Mouse (Mus musculus) heart, embryonic 12.5 days (tissue): ENCODE measurements at regions not wholly inside any gene's neighbourhood (a gene's known extent, or its start where the extent isn't known, plus 50 kb on each side); places are given as distances from the start of the nearest gene placed in this dataset.

Source experiments
- ATAC-seq: fragments of 200-750 bp; cut with Nextera tagmentation; 2 replicates; pipeline ENCODE4 v1.8.0; 2017; ENCODE audit warnings: moderate TSS enrichment, moderate library complexity; ENCODE audit not compliant: insufficient number of reproducible peaks, low FRiP score
- H3K27ac ChIP-seq: fragments of 300-500 bp; sonication (generic); 2 replicates; pipeline ENCODE4 v1.5.1; 2016; ENCODE audit warnings: mild to moderate bottlenecking, moderate library complexity; ENCODE audit not compliant: poor library complexity, severe bottlenecking
- H3K27me3 ChIP-seq: fragments of 300-500 bp; sonication (generic); replicated peaks from 2 replicates; pipeline ENCODE4 v1.6.1; 2016; ENCODE audit warnings: mild to moderate bottlenecking, moderate library complexity
- H3K36me3 ChIP-seq: fragments of 300-500 bp; sonication (generic); 2 replicates; pipeline ENCODE4 v1.6.1; 2016; ENCODE audit warnings: mild to moderate bottlenecking, moderate library complexity
- H3K4me1 ChIP-seq: fragments of 300-500 bp; sonication (generic); replicated peaks from 2 replicates; pipeline ENCODE4 v1.6.1; 2016; ENCODE audit warnings: mild to moderate bottlenecking
- H3K4me2 ChIP-seq: fragments of 300-500 bp; sonication (generic); 2 replicates; pipeline ENCODE4 v1.6.1; 2016; ENCODE audit warnings: mild to moderate bottlenecking, moderate library complexity
- H3K4me3 ChIP-seq: fragments of 300-500 bp; sonication (generic); 2 replicates; pipeline ENCODE4 v1.5.1; 2016; ENCODE audit warnings: mild to moderate bottlenecking
- H3K9ac ChIP-seq: fragments of 300-500 bp; sonication (generic); 2 replicates; pipeline ENCODE4 v1.6.1; 2016; ENCODE audit warnings: mild to moderate bottlenecking, moderate library complexity
- H3K9me3 ChIP-seq: fragments of 300-500 bp; sonication (generic); replicated peaks from 2 replicates; pipeline ENCODE4 v1.6.1; 2016; ENCODE audit warnings: mild to moderate bottlenecking, moderate library complexity
- WGBS: fragments of 180-500 bp; shearing (Covaris S2); methylation state at CpG from one replicate; pipeline ENCODE4 v1.1.7; 2016; 5-methylcytosine and 5-hydroxymethylcytosine counted together

DNA sequence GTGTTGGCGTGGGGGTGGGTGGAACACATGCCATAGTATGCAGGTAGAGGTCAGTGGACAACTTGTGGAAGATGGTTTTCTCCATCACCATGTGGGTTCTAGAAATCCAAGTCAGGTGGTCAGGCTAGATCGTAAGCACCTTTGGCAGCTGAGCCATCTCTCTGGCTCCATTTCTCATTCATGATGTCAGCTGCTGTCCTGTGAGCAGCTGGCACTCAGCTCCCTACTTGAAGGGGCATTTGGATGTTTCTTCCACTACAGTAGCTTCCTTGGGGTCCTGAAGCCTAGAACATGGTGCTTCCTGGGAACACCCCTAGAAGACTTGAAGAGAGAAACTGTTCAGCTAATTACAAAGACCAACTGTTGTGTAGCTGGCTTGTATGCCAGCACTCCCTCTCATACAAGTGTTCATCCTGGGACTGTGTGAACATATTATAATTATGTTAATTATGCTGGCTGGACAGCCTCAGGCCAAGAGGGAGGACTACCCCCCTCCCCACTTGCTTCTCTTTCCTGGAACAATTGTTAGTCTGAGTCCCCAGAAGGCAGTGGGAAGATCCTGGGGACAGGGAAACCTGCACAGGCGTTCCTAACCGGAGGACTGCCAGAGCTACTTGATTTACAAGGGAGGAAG lies 160.4 kb downstream of the C1d start:
- H3K4me3 ChIP-seq, result no peak overlapping the region
- H3K27ac ChIP-seq, result no peak overlapping the region
- H3K4me2 ChIP-seq, result no peak overlapping the region
- ATAC-seq, result no peak
- H3K9ac ChIP-seq, result no peak overlapping the region
- no peaks in the 10 kb centered on the region for H3K9me3 ChIP-seq
- no peaks in the 10 kb centered on the region for H3K36me3 ChIP-seq
- H3K27me3 ChIP-seq, result no peaks in the 10 kb centered on the region
- WGBS, result 64% methylated on average over 4 of the region's 4 CpGs
- H3K4me1 ChIP-seq, result no peaks in the 10 kb centered on the region

DNA sequence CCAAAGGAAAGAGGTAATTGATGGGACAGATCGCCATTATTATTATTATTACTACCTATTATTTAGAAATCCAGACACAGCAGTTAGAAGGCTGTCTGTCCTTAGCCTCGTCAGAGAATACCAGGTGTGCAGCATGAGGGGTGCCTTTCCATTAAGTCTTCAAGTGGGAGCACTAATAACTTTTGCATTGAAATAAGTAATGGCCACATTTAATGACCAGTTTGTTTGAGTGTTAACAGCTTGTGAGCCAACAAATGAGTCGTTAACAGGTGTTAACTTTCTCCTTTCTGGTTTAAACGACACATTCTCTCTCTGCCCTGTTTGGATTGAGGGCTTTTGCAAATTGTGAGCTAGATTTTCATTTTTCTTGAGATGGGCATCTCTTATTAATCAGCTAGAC lies 184.8 kb downstream of the C1d start:
- no peaks in the 10 kb centered on the region for H3K4me1 ChIP-seq
- H3K4me2 ChIP-seq, result no peak overlapping the region
- H3K27me3 ChIP-seq, result no peaks in the 10 kb centered on the region
- H3K4me3 ChIP-seq, result no peak overlapping the region
- no peaks in the 10 kb centered on the region for H3K9me3 ChIP-seq
- 45% methylated on average over 4 of the region's 4 CpGs for WGBS
- ATAC-seq, result no peak
- H3K27ac ChIP-seq, result no peak overlapping the region
- no peak overlapping the region for H3K9ac ChIP-seq
- no peaks in the 10 kb centered on the region for H3K36me3 ChIP-seq

DNA sequence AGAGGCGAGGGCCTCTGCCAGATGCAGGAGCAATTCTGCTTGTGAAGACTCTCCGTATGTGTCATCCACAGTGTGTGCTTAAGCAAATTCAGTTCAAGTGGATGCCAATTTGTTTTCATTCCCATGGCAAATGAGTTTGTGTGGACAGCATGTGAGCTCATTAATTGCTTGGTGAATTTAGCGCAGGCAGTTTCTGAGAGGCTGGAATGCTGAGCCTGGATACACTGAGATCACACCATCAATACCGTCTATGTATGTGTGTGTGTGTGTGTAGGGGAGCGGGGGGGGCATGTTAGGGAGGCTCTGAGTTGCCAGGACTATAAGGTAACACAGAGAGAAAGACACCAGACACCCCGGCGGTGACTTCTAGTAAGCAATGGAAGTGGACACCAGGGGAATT lies 191.9 kb downstream of the C1d start:
- H3K27ac ChIP-seq, result no peak overlapping the region
- H3K4me2 ChIP-seq, result no peak overlapping the region
- 78% methylated on average over 7 of the region's 7 CpGs for whole genome bisulfite sequencing
- no peaks in the 10 kb centered on the region for H3K36me3 ChIP-seq
- H3K4me1 ChIP-seq, result no peaks in the 10 kb centered on the region
- no peak overlapping the region for H3K9ac ChIP-seq
- H3K27me3 ChIP-seq, result no peaks in the 10 kb centered on the region
- ATAC-seq, result no peak
- no peaks in the 10 kb centered on the region for H3K9me3 ChIP-seq
- H3K4me3 ChIP-seq, result no peak overlapping the region

DNA sequence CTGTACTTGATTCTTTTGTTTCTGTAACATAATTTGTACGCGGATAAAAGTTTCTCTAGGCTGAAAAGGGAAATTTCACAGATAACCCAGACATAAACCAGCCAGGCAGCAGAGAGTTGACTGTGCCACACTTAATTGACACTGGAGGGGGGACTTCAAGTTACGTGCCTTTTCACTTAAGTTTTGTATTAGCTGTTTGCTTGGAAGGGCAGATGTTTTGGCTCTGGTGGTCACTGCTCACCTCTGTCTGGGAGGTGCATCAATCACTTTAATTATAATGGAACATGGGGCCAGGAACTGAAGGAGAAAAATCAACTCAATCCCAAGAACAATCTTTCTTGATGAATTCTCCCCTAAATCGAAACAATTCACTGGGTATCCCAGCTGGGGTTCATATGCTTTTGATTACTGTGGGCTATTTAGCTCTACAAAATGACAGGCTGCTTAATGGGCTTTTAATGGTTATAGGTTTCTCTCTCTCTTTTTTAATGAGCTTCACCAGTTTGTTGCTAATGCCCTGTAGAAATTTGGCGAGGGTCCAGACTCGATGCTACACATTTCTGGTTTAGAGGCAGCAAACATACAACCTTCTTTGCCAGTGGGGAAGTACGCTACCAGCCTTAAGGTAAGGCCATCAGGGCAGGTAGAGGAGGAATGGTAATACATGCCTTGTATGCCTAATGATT lies 193.1 kb downstream of the C1d start:
- Histone ChIP-seq H3K9ac (no peak overlapping the region), H3K27me3 (no peaks in the 10 kb centered on the region), H3K4me2 (no peak overlapping the region), H3K27ac (no peak overlapping the region), H3K4me3 (no peak overlapping the region), H3K4me1 (no peaks in the 10 kb centered on the region), H3K9me3 (no peaks in the 10 kb centered on the region), H3K36me3 (no peaks in the 10 kb centered on the region)
- 72% methylated on average over 7 of the region's 7 CpGs for WGBS
- no peak for ATAC-seq

DNA sequence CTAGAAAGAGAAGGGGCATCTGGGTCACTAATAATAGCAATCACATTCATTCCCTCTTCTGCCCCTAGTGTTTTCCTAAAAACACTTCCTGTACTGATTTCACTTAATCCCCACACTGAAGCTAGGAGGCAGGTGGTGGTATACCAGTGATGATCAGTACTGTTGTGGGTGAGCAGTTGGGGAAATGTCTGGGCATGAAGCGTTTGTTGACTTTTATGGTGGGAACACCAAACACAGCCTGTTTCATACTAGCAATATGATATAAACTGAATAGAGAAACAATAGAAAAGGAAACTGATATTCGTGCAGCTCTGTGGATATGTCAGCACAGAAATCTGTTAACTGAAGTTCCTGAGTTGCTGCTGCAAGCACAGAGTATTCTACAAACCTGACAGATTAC lies 194.1 kb downstream of the C1d start:
- no peak for ATAC-seq

DNA sequence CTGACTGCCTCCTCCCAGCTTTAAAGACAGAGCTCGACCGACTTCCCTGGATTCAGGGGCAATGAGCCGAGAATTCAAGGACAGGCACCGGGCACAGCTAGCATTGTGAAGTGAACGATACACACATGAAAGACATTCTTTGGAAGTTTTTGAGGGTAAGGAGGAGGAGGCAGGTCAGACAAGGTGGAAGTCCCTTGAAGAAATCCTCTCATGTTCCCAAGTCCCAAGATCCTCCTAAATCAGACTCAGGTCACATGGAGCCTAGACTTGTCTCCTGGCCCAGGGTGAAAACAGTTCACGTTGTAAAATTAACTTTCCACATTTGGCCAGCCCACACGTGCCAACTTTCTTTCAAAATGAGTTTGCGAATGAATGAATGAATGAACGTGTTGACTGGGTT lies 196.2 kb downstream of the C1d start:
- Histone ChIP-seq H3K9me3 (no peaks in the 10 kb centered on the region), H3K9ac (no peak overlapping the region), H3K4me3 (no peak overlapping the region), H3K36me3 (no peaks in the 10 kb centered on the region), H3K4me1 (no peaks in the 10 kb centered on the region), H3K27me3 (no peaks in the 10 kb centered on the region), H3K27ac (no peak overlapping the region), H3K4me2 (no peak overlapping the region)
- no peak for ATAC-seq
- WGBS, result 76% methylated on average over 9 of the region's 9 CpGs

More for the DNA sequence above, 194.1 kb downstream of the C1d start:
- no peak overlapping the region for H3K4me2 ChIP-seq
- WGBS, result 77% methylated on average over 2 of the region's 2 CpGs
- H3K27me3 ChIP-seq, result no peaks in the 10 kb centered on the region
- H3K4me3 ChIP-seq, result no peak overlapping the region
- H3K9me3 ChIP-seq, result no peaks in the 10 kb centered on the region
- H3K36me3 ChIP-seq, result no peaks in the 10 kb centered on the region
- H3K27ac ChIP-seq, result no peak overlapping the region
- no peaks in the 10 kb centered on the region for H3K4me1 ChIP-seq
- H3K9ac ChIP-seq, result no peak overlapping the region

DNA sequence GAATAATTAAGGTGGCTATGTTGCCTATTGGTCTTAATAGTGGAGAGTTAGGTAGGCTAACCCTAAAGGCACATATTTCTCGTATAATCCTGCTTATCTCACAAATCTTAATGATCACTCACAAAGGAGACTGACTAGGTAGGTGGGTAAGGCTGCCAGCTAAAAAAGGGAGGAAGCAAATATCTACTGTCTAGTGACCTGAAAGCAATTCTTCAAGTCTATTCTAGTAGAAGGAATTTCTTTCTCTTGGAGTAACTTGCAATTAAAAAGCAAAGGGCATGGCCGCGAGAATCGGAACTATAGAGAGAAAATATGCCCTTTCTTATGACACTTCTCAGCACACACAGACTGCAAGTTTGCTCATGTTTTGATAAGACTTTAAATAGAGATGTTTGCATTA lies 201.6 kb downstream of the C1d start:
- Histone ChIP-seq H3K27me3 (no peaks in the 10 kb centered on the region), H3K9me3 (no peaks in the 10 kb centered on the region), H3K4me1 (no peaks in the 10 kb centered on the region; the same call in 1 of the 2 replicates), H3K9ac (no peak overlapping the region), H3K27ac (no peak overlapping the region), H3K4me3 (no peak overlapping the region), H3K4me2 (no peak overlapping the region), H3K36me3 (no peaks in the 10 kb centered on the region)
- WGBS, result 88% methylated on average over 4 of the region's 4 CpGs
- ATAC-seq, result no peak

DNA sequence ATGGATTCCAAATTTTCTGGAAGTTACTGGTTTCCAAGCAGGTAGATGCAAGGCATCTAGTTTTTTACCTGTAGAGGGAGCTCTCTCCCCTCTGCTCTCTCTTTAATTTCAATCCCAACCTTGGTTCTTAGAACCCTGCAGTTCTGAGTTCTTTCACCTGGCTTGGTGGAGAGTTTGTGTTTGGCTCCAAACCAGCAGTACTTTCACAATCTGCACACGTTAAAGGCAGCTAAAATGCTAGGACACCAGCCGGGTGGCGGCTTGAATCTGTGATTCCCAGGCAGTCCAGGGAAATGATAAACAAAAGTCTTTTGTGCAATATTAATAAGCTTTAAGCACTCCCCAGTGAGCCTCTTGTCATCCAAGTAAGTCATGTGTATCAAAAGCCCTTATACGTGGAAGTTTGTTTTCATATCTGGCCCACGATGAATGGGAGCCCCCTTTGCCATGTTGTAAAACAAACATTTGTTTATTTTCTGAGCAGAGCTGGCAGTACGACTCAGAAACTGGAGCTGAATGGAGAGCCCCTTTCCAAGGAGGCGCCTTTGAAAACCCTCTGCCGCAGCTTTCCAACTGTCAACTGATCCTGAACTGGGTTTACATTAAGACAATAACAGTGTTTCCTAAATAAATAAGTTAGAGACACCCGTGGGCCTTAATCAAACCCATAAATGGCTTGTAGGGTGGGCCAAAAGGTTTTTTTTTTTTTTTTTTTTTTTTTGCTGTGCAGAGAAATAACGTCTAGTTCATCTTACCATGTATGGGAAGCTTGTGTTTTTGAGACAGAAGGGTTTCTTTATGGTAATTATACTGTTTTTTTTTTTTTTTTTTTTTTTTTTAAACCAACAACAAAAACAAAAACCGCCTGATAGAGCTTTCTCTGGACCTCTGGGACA lies 202.9 kb downstream of the C1d start:
- Histone ChIP-seq H3K4me1 (no peaks in the 10 kb centered on the region; the same call in 1 of the 2 replicates), H3K9ac (no peak overlapping the region), H3K27ac (peak overlapping the region; percentile 21; the same call in 1 of the 2 replicates), H3K27me3 (no peaks in the 10 kb centered on the region), H3K4me2 (peak overlapping the region; percentile 59), H3K36me3 (no peaks in the 10 kb centered on the region), H3K9me3 (no peaks in the 10 kb centered on the region), H3K4me3 (peak overlapping the region; percentile 31)
- no peak for ATAC-seq
- WGBS, result 27% methylated on average over 11 of the region's 11 CpGs

DNA sequence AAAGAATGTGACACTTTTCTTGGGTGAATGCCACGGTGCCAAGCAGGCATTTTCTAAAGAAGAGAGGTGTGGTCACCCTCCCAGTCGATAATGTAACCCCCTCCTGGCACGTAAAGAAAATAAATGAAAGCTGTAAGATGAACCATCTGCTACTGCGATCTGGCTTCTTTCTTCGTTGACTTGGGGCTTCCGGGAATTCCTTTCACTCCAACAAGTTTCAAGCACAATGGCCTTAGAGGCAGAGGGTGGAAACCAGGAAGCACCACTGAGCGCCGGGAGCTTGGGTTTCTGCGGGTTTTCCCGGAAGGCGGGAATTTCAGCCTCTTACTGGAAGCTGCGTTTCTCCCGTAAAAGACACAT lies 203.5 kb downstream of the C1d start:
- H3K27ac ChIP-seq, result no peak overlapping the region
- peak overlapping the region; percentile 59 for H3K4me2 ChIP-seq
- peak overlapping the region; percentile 31 for H3K4me3 ChIP-seq
- H3K36me3 ChIP-seq, result no peaks in the 10 kb centered on the region
- 10% methylated on average over 13 of the region's 13 CpGs for WGBS
- H3K27me3 ChIP-seq, result no peaks in the 10 kb centered on the region
- no peaks in the 10 kb centered on the region for H3K9me3 ChIP-seq
- H3K9ac ChIP-seq, result no peak overlapping the region
- no peak for ATAC-seq
- H3K4me1 ChIP-seq, result no peaks in the 10 kb centered on the region; the same call in 1 of the 2 replicates

DNA sequence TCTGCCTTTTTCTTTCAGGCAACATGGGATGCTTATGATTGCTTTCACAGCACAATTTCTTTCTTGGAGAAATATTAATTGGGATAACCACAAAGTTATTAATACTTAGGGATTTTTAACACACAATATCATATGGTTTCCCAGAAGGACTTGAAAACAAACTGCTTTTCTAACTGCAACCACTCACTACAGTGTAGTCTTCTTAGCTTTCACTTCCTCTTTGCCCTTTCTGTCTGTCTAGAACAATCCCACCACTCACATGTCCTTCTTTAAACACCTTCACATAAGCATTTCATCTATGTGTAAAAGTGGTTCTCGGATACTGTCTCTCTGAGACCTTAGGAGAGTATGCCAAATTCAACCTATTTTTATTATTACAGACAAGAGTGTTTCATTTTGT lies 204.3 kb downstream of the C1d start:
- Histone ChIP-seq H3K36me3 (no peaks in the 10 kb centered on the region), H3K27ac (no peak overlapping the region), H3K9ac (no peak overlapping the region), H3K27me3 (no peaks in the 10 kb centered on the region), H3K9me3 (no peaks in the 10 kb centered on the region), H3K4me3 (no peak overlapping the region), H3K4me1 (no peaks in the 10 kb centered on the region; the same call in 1 of the 2 replicates), H3K4me2 (no peak overlapping the region)
- no peak for ATAC-seq
- WGBS, result 72% methylated on average over 1 of the region's 1 CpGs

DNA sequence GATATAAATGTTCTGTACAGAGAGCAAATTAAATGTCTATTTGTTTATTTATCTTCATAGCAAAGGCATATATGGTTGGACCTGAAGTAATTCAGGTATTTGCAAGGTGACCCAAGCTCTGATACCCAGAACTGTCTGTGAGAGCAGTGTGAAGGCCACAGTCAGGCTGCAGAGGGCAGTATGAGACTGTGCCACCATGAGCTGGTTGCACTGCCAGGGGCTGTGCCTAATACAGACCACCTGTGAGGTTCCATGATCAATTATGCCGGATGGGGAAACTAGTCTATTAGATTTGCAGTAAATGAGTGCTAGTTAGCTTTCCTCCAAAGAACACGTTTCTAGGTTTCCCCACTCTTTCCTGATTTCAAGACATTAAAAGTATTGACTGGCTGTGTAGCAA lies 207.5 kb downstream of the C1d start:
- H3K36me3 ChIP-seq, result no peaks in the 10 kb centered on the region
- 49% methylated on average over 2 of the region's 2 CpGs for WGBS
- no peaks in the 10 kb centered on the region for H3K27me3 ChIP-seq
- no peak for ATAC-seq
- H3K9ac ChIP-seq, result no peak overlapping the region
- H3K27ac ChIP-seq, result no peak overlapping the region
- no peaks in the 10 kb centered on the region for H3K9me3 ChIP-seq
- no peak overlapping the region for H3K4me3 ChIP-seq
- no peak overlapping the region for H3K4me2 ChIP-seq
- H3K4me1 ChIP-seq, result peaks cover 5% of the 10 kb centered on the region
